Mouse (Mus musculus): Measurements from ENCODE around the gene Snrk.
"Not testable (repeated sequence)": the region's sequence is repeated elsewhere in the genome, so short reads cannot be mapped to it uniquely, and the experiment has no call there.

Snrk gene

GRCm38 (mm10) chr9:122143219-122143618 lies 26.2 kb downstream of the Snrk start:
- DNase-seq (ENCODE audit: low spot score in 2 of 2) = no peak

- DNase-seq (ENCODE audit: low spot score in 2 of 2) = no peak
Observed at GRCm38 (mm10) chr9:122144776-122145175, 27.7 kb downstream of the Snrk start.

- DNase-seq (ENCODE audit: low spot score in 2 of 2) = no peak
Observed at GRCm38 (mm10) chr9:122145677-122146076, 28.6 kb downstream of the Snrk start.

- DNase-seq (ENCODE audit: low spot score in 2 of 2) = no peak
Observed at GRCm38 (mm10) chr9:122146124-122146870, 29.2 kb downstream of the Snrk start.

- DNase-seq (ENCODE audit: low spot score in 2 of 2) = no peak
Observed at GRCm38 (mm10) chr9:122148356-122148755, 31.3 kb downstream of the Snrk start.

- DNase-seq (ENCODE audit: low spot score in 2 of 2) = no peak
Observed at GRCm38 (mm10) chr9:122149997-122150826, 33.1 kb downstream of the Snrk start.

GRCm38 (mm10) chr9:122152063-122152462 lies 35.0 kb downstream of the Snrk start:
- DNase-seq (ENCODE audit: low spot score in 2 of 2) = no peak

- no peak for DNase-seq (ENCODE audit: low spot score in 2 of 2)
Observed at GRCm38 (mm10) chr9:122152501-122152900, 35.4 kb downstream of the Snrk start.

GRCm38 (mm10) chr9:122153436-122153835 lies 36.4 kb downstream of the Snrk start:
- DNase-seq (ENCODE audit: low spot score in 2 of 2) = no peak

- no peak for DNase-seq (ENCODE audit: low spot score in 2 of 2)
Observed at GRCm38 (mm10) chr9:122155193-122155592, 38.1 kb downstream of the Snrk start.

GRCm38 (mm10) chr9:122156389-122157078 lies 39.5 kb downstream of the Snrk start:
- no peak for DNase-seq (ENCODE audit: low spot score in 2 of 2)

- DNase-seq (ENCODE audit: low spot score in 2 of 2) = no peak
Observed at GRCm38 (mm10) chr9:122157079-122157441, 40.0 kb downstream of the Snrk start.

- no peak for DNase-seq (ENCODE audit: low spot score in 2 of 2)
Observed at GRCm38 (mm10) chr9:122164535-122164934, 47.5 kb downstream of the Snrk start.

GRCm38 (mm10) chr9:122167719-122168118 lies 50.7 kb downstream of the Snrk start:
- DNase-seq (ENCODE audit: low spot score in 2 of 2) = not testable (repeated sequence)

- no peak for DNase-seq (ENCODE audit: low spot score in 2 of 2)
Observed at GRCm38 (mm10) chr9:122169901-122170300, 52.8 kb downstream of the Snrk start.

GRCm38 (mm10) chr9:122172612-122173186 lies 55.6 kb downstream of the Snrk start:
- no peak for DNase-seq (ENCODE audit: low spot score in 2 of 2)

- no peak for DNase-seq (ENCODE audit: low spot score in 2 of 2)
Observed at GRCm38 (mm10) chr9:122173405-122174233, 56.6 kb downstream of the Snrk start.

GRCm38 (mm10) chr9:122174723-122175122 lies 57.7 kb downstream of the Snrk start:
- DNase-seq (ENCODE audit: low spot score in 2 of 2) = no peak

GRCm38 (mm10) chr9:122177256-122178220 lies 60.5 kb downstream of the Snrk start:
- no peak for DNase-seq (ENCODE audit: low spot score in 2 of 2)

GRCm38 (mm10) chr9:122178427-122178826 lies 61.4 kb downstream of the Snrk start:
- no peak for DNase-seq (ENCODE audit: low spot score in 2 of 2)

Measured in spleen, postnatal 10 days (tissue).